Mouse (Mus musculus): ENCODE data around the gene Akr1a1.

GRCm38 (mm10) chr4:116638821-116639220, 12.7 kb downstream of the Akr1a1 start:
- no peak for TF ChIP-seq CTCF (conservative IDR thresholded peaks at IDR 0.05 in 1 of 2, IDR thresholded peaks at IDR 0.05 in 1 of 2; ENCODE audit: low read depth in 2 of 2, low read length in 2 of 2)
- TF ChIP-seq SIN3A (IDR thresholded peaks at IDR 0.05; ENCODE audit: low read length) = no peak
- no peak for TF ChIP-seq CHD2 (IDR thresholded peaks at IDR 0.05; ENCODE audit: low read length)

Data from CH12.LX (cell line).